Mouse (Mus musculus): ENCODE data around the gene Atp2b2.

DNA sequence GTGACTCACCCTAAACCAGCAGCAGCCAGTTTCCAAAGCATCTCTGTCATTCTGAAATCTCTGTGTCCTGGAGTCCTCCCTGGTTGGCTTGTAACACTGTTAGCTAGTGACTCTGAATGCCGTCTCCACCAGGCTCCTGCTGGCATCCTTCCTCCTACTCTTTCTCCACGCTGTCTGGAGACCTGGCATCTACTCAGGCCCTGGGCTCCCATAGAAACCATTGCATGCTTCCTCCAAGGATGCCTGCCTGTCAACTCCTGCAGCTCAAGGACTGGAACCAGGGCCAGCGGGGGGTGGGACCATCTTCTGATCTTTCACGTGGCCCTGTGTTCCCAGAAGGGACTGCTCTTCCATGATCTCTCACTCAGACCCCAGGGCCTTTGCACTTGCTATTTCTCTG, 231.7 kb downstream of the Atp2b2 start:
- TF ChIP-seq POLR2A (IDR thresholded peaks at IDR 0.05; ENCODE audit: control insufficient read depth in 1 of 2, insufficient read depth in 1 of 2, low read depth in 1 of 2, low read length in 2 of 2, poor library complexity in 1 of 2) (no peak), GATA1 (IDR thresholded peaks at IDR 0.05; ENCODE audit: low read depth, low read length) (no peak)

Data from MEL (cell line).